Mouse (Mus musculus): ENCODE results near the gene Aldh3b2. TPM values are rescaled to one million over a fixed set of nuclear protein-coding genes. Genes with fewer than 3 reads are reported as not detected.
"Not testable (repeated sequence)": the region's sequence is repeated elsewhere in the genome, so short reads cannot be mapped to it uniquely, and the experiment has no call there.

Aldh3b2 gene
- polyA plus RNA-seq, 2 experiments: 14.5 to 28.1 TPM

- no peak overlapping the region for H3K9ac ChIP-seq (ENCODE audit: low read depth, low read length, severe bottlenecking)
- DNase-seq (ENCODE audit: low spot score) (no peak), ATAC-seq (ENCODE audit: low FRiP score, low read depth) (no peak)
- H3K4me3 ChIP-seq (replicated peaks; ENCODE audit: low read length): no peak overlapping the region
- H3K27me3 ChIP-seq (ENCODE audit: control insufficient read depth, insufficient read depth, low read length): no peaks in the 10 kb centered on the region
- H3K4me1 ChIP-seq (ENCODE audit: control insufficient read depth, insufficient read depth, low read length): no peaks in the 10 kb centered on the region
- no peak overlapping the region for H3K27ac ChIP-seq (replicated peaks; ENCODE audit: low read depth, low read length)
- no peaks in the 10 kb centered on the region for H3K9me3 ChIP-seq (ENCODE audit: control insufficient read depth, low read length)
- 49% methylated on average over 4 of the region's 4 CpGs for WGBS
- H3K4me2 ChIP-seq (replicated peaks; ENCODE audit: low read depth, low read length, severe bottlenecking): no peak overlapping the region
- TF ChIP-seq POLR2A (IDR thresholded peaks at IDR 0.05; ENCODE audit: borderline replicate concordance, extremely low read depth, insufficient read depth, insufficient read length): no peak
- no peaks in the 10 kb centered on the region for H3K36me3 ChIP-seq (ENCODE audit: control insufficient read depth, insufficient read depth, low read length)
Observed at GRCm38 (mm10) chr19:3955804-3956203, 16.3 kb upstream of the Aldh3b2 start.

DNA sequence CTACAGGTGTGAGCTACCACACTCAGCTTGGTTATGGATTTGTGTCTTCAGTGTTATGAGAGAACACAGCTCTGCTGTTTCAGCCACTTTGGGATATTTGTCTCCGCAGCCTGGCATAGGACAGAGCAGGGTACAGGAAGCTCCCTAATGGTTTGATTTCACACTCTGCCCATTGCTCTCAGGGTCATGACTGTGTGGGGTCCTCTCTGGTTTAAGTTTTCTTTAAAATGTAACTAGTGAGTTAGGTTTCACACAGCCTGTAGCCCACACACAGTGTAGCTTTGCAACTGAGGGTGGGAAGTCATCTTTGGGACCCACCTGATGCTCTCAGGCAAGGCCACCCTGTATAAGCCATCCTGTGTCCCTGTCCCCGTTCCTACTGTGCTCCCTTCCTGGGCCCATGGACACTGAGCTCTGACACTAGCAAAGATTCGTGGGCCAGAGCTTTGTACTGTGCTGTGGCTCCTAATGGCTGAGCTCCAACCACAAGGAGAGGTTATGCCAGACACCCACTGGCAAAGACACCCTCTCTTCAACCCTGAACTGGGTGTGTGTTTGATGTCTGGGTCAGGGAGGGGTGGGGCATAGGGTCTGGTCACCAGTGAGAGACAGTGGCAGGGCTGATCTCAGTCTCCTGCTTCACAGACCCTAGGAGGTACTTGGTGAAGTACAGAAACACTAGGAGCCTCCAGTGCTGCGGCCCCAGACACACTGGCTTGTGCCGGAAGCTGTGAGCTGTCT lies 14.7 kb upstream of the Aldh3b2 start:
- not testable (repeated sequence) for H3K27me3 ChIP-seq (ENCODE audit: control insufficient read depth, insufficient read depth, low read length)

GRCm38 (mm10) chr19:3958470-3958869 lies 13.7 kb upstream of the Aldh3b2 start, which contains the start of gene Aldh3b3:
Gene Aldh3b3 (plus strand): TSS chr19:3958645.
- Histone ChIP-seq H3K4me3 (replicated peaks; ENCODE audit: low read length) (no peak within 1 kb of the TSS), H3K36me3 (ENCODE audit: control insufficient read depth, insufficient read depth, low read length) (no peaks in the 10 kb centered on the region), H3K4me1 (ENCODE audit: control insufficient read depth, insufficient read depth, low read length) (no peaks in the 10 kb centered on the region), H3K9me3 (ENCODE audit: control insufficient read depth, low read length) (no peaks in the 10 kb centered on the region), H3K4me2 (replicated peaks; ENCODE audit: low read depth, low read length, severe bottlenecking) (no peak within 1 kb of the TSS), H3K27ac (replicated peaks; ENCODE audit: low read depth, low read length) (no peak within 1 kb of the TSS), H3K9ac (ENCODE audit: low read depth, low read length, severe bottlenecking) (no peak within 1 kb of the TSS), H3K27me3 (ENCODE audit: control insufficient read depth, insufficient read depth, low read length) (no peaks in the 10 kb centered on the region)
- no peak for TF ChIP-seq POLR2A (IDR thresholded peaks at IDR 0.05; ENCODE audit: borderline replicate concordance, extremely low read depth, insufficient read depth, insufficient read length)
- 74% methylated on average over 4 of the region's 4 CpGs for WGBS
- ATAC-seq (ENCODE audit: low FRiP score, low read depth): no peak
- no peak for DNase-seq (ENCODE audit: low spot score)

More for the DNA sequence above, 14.7 kb upstream of the Aldh3b2 start:
- not testable (repeated sequence) for H3K4me2 ChIP-seq (replicated peaks; ENCODE audit: low read depth, low read length, severe bottlenecking); H3K36me3 ChIP-seq (ENCODE audit: control insufficient read depth, insufficient read depth, low read length); H3K27ac ChIP-seq (replicated peaks; ENCODE audit: low read depth, low read length); H3K4me1 ChIP-seq (ENCODE audit: control insufficient read depth, insufficient read depth, low read length); DNase-seq (ENCODE audit: low spot score); H3K9me3 ChIP-seq (ENCODE audit: control insufficient read depth, low read length); H3K9ac ChIP-seq (ENCODE audit: low read depth, low read length, severe bottlenecking); ATAC-seq (ENCODE audit: low FRiP score, low read depth); H3K4me3 ChIP-seq (replicated peaks; ENCODE audit: low read length)
- WGBS: 86% methylated on average over 5 of the region's 5 CpGs

DNA sequence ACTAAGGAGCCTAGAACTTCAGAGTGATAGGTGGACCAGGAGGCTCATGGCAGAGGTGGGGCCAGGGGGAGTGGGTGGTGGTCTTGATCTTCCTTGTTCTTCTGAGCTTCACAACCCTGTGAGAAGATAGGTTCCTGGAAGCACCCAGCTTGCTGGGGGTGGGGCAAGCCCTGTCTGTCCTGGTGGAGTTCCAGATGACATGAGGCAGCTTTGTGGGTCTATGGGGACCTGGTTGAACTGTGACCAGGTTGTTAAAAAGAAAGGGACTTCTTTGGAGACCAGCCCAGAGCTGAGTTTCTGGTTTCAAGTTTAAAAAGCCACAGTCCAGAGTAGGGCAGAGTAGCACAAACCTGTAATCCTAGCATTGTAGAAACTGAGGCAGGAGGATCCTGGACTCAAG lies 13.1 kb upstream of the Aldh3b2 start:
- no peak for TF ChIP-seq POLR2A (IDR thresholded peaks at IDR 0.05; ENCODE audit: borderline replicate concordance, extremely low read depth, insufficient read depth, insufficient read length)
- Histone ChIP-seq H3K27ac (replicated peaks; ENCODE audit: low read depth, low read length) (no peak overlapping the region), H3K9ac (ENCODE audit: low read depth, low read length, severe bottlenecking) (no peak overlapping the region), H3K4me1 (ENCODE audit: control insufficient read depth, insufficient read depth, low read length) (no peaks in the 10 kb centered on the region), H3K9me3 (ENCODE audit: control insufficient read depth, low read length) (no peaks in the 10 kb centered on the region), H3K4me3 (replicated peaks; ENCODE audit: low read length) (no peak overlapping the region), H3K36me3 (ENCODE audit: control insufficient read depth, insufficient read depth, low read length) (no peaks in the 10 kb centered on the region), H3K4me2 (replicated peaks; ENCODE audit: low read depth, low read length, severe bottlenecking) (no peak overlapping the region), H3K27me3 (ENCODE audit: control insufficient read depth, insufficient read depth, low read length) (no peaks in the 10 kb centered on the region)
- no peak for ATAC-seq (ENCODE audit: low FRiP score, low read depth)
- no peak for DNase-seq (ENCODE audit: low spot score)

- no peak for DNase-seq (ENCODE audit: low spot score)
Observed at GRCm38 (mm10) chr19:3960211-3960610, 11.9 kb upstream of the Aldh3b2 start.

DNA sequence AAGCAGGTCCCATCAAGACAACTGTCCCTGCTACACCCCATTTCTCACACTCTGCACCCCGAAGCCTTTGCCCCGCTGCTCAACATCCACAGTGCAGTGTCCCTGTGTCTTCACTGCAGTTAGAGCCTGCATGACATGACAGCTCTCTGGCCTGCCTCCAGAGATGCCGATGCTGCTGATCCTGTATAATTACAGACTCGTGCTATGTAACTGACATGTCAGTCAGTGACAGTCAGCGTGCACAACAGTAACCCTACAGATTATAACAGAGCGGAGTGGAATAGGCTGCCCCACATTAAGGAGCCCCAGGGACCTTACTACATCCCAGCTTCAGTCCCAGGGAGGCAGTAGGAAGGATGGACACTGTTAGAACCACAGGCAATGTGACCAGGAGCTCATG lies 10.3 kb upstream of the Aldh3b2 start:
- 83% methylated on average over 6 of the region's 6 CpGs for WGBS
- not testable (repeated sequence) for H3K4me2 ChIP-seq (replicated peaks; ENCODE audit: low read depth, low read length, severe bottlenecking); H3K9me3 ChIP-seq (ENCODE audit: control insufficient read depth, low read length)

More at GRCm38 (mm10) chr19:3960211-3960610, 11.9 kb upstream of the Aldh3b2 start:
- Histone ChIP-seq H3K4me3 (replicated peaks; ENCODE audit: low read length) (no peak overlapping the region), H3K4me2 (replicated peaks; ENCODE audit: low read depth, low read length, severe bottlenecking) (no peak overlapping the region), H3K4me1 (ENCODE audit: control insufficient read depth, insufficient read depth, low read length) (no peaks in the 10 kb centered on the region), H3K9me3 (ENCODE audit: control insufficient read depth, low read length) (no peaks in the 10 kb centered on the region), H3K27ac (replicated peaks; ENCODE audit: low read depth, low read length) (no peak overlapping the region), H3K9ac (ENCODE audit: low read depth, low read length, severe bottlenecking) (no peak overlapping the region), H3K36me3 (ENCODE audit: control insufficient read depth, insufficient read depth, low read length) (no peaks in the 10 kb centered on the region), H3K27me3 (ENCODE audit: control insufficient read depth, insufficient read depth, low read length) (no peaks in the 10 kb centered on the region)
- no peak for ATAC-seq (ENCODE audit: low FRiP score, low read depth)
- no peak for TF ChIP-seq POLR2A (IDR thresholded peaks at IDR 0.05; ENCODE audit: borderline replicate concordance, extremely low read depth, insufficient read depth, insufficient read length)
- WGBS: 74% methylated on average over 5 of the region's 5 CpGs

More for the DNA sequence above, 10.3 kb upstream of the Aldh3b2 start:
- not testable (repeated sequence) for H3K9ac ChIP-seq (ENCODE audit: low read depth, low read length, severe bottlenecking); H3K4me1 ChIP-seq (ENCODE audit: control insufficient read depth, insufficient read depth, low read length); ATAC-seq (ENCODE audit: low FRiP score, low read depth); H3K4me3 ChIP-seq (replicated peaks; ENCODE audit: low read length); H3K27me3 ChIP-seq (ENCODE audit: control insufficient read depth, insufficient read depth, low read length); H3K36me3 ChIP-seq (ENCODE audit: control insufficient read depth, insufficient read depth, low read length); DNase-seq (ENCODE audit: low spot score); H3K27ac ChIP-seq (replicated peaks; ENCODE audit: low read depth, low read length)

All from limb, embryonic 14.5 days (tissue).